Mouse (Mus musculus): Measurements from ENCODE around the gene Nxpe5.

DNA sequence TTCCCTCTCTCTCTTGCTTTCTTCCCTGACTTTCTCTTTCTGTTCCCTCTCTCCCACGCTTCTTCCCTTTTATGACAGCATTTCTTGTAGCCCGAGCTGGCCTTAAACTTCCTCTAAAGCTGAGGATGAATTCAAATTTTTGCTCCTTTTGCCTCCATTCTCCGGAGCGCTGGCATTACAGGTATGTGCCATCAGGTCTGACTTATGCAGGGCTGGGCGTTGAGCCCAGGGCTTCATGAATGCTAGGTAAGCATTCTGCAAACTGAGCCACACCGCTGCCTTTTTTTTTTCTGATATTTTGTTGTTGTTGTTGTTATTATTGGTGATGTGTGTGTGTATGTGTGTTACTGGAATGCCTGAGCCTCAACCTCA, 38.5 kb downstream of the Nxpe5 start:
- TF ChIP-seq CTCF (IDR thresholded peaks at IDR 0.05; ENCODE audit: control insufficient read depth, insufficient read depth, insufficient replicate concordance, low read depth, low read length) (no peak), POLR2A (IDR thresholded peaks at IDR 0.05; ENCODE audit: control insufficient read depth, low read depth, low read length) (no peak)
